ENCODE assay signal across 7 mouse cellular contexts in genomic region chr17:63402741-63403681, GRCm38 (mm10).
DNase-seq lines count a peak whose midpoint lies in the region; ATAC-seq and TF ChIP-seq lines count a peak whose summit lies in the region.

No protein-coding gene starts in this region.

- H3K36me3 ChIP-seq in midbrain, embryonic 15.5 days (replicated peaks) = no peaks in the 10 kb centered on the region
- H3K36me3 ChIP-seq in midbrain, postnatal 0 days (ENCODE audit: insufficient read depth, low read length) = no peaks in the 10 kb centered on the region
- no peaks in the 10 kb centered on the region for H3K36me3 ChIP-seq in intestine, postnatal 0 days (ENCODE audit: control insufficient read depth, insufficient read depth)

- TF ChIP-seq CTCF in midbrain, postnatal 0 days (IDR thresholded peaks at IDR 0.05) = no peak
- peak; percentile 51 for TF ChIP-seq CTCF in intestine, postnatal 0 days (IDR thresholded peaks at IDR 0.05; ENCODE audit: low read depth)

- no peak overlapping the region for H3K27ac ChIP-seq in midbrain, embryonic 15.5 days
- H3K27ac ChIP-seq in midbrain, postnatal 0 days (ENCODE audit: low read depth, low read length) = no peak overlapping the region
- H3K27ac ChIP-seq in intestine, postnatal 0 days (ENCODE audit: low read depth, low read length) = peak overlapping the region; percentile 10; the same call in 1 of the 2 replicates

- H3K4me1 ChIP-seq in midbrain, embryonic 15.5 days = peaks cover 23% of the 10 kb centered on the region
- H3K4me1 ChIP-seq in midbrain, postnatal 0 days (ENCODE audit: insufficient read depth, low read length) = no peaks in the 10 kb centered on the region
- peaks cover 15% of the 10 kb centered on the region; the same call in 1 of the 2 replicates for H3K4me1 ChIP-seq in intestine, postnatal 0 days (replicated peaks; ENCODE audit: control insufficient read depth, insufficient read depth, low read length)

- H3K4me2 ChIP-seq in midbrain, embryonic 15.5 days = no peak overlapping the region
- no peak overlapping the region for H3K4me2 ChIP-seq in midbrain, postnatal 0 days (ENCODE audit: low read depth, low read length, poor library complexity, severe bottlenecking)
- H3K4me2 ChIP-seq in intestine, postnatal 0 days (replicated peaks; ENCODE audit: low read depth) = no peak overlapping the region

- H3K27me3 ChIP-seq in midbrain, embryonic 15.5 days (replicated peaks) = no peaks in the 10 kb centered on the region
- H3K27me3 ChIP-seq in midbrain, postnatal 0 days (ENCODE audit: insufficient read depth, low read length) = no peaks in the 10 kb centered on the region
- H3K27me3 ChIP-seq in intestine, postnatal 0 days (replicated peaks; ENCODE audit: control insufficient read depth, insufficient read depth, low read length) = no peaks in the 10 kb centered on the region

- H3K9me3 ChIP-seq in midbrain, embryonic 15.5 days = no peaks in the 10 kb centered on the region
- H3K9me3 ChIP-seq in midbrain, postnatal 0 days (ENCODE audit: low read length) = no peaks in the 10 kb centered on the region
- no peaks in the 10 kb centered on the region for H3K9me3 ChIP-seq in intestine, postnatal 0 days (ENCODE audit: control insufficient read depth)

- 81% methylated on average over 13 of the region's 13 CpGs for WGBS in midbrain, embryonic 15.5 days
- WGBS in midbrain, postnatal 0 days = 79% methylated on average over 13 of the region's 13 CpGs
- 58% methylated on average over 13 of the region's 13 CpGs for WGBS in intestine, postnatal 0 days

- no peak overlapping the region for H3K4me3 ChIP-seq in midbrain, embryonic 15.5 days
- no peak overlapping the region for H3K4me3 ChIP-seq in midbrain, postnatal 0 days (ENCODE audit: low read depth, low read length)
- no peak overlapping the region for H3K4me3 ChIP-seq in intestine, postnatal 0 days (ENCODE audit: low read depth, low read length)

- H3K9ac ChIP-seq in midbrain, embryonic 15.5 days = no peak overlapping the region
- no peak overlapping the region for H3K9ac ChIP-seq in midbrain, postnatal 0 days (replicated peaks; ENCODE audit: low read length, poor library complexity, severe bottlenecking)
- H3K9ac ChIP-seq in intestine, postnatal 0 days (ENCODE audit: low read depth, low read length) = no peak overlapping the region

- ATAC-seq in midbrain, embryonic 15.5 days (replicated peaks) = 0 out of 2 replicates have a peak, but pooled peaks have one; percentile 8
- ATAC-seq in midbrain, postnatal 0 days (ENCODE audit: low FRiP score) = no peak
- ATAC-seq in intestine, postnatal 0 days = peak; percentile 92
- no peak for ATAC-seq in erythroid progenitor cell, adult 5-6 weeks (replicated peaks; ENCODE audit: low FRiP score, poor library complexity, severe bottlenecking)

- DNase-seq in midbrain, postnatal 0 days (ENCODE audit: low spot score) = no peak
- peak; percentile 62 for DNase-seq in gastrocnemius, adult 18-20 months (ENCODE audit: low spot score)
- DNase-seq in lung, postnatal 10 days = peak; percentile 29
- DNase-seq in layer of hippocampus, postnatal 14 days (ENCODE audit: low spot score in 2 of 2) = no peak

Comparison
In these comparisons a context has a peak if more than half of its experiments do, and no peak if none do; other contexts are left out.
1. ATAC-seq: peak in midbrain, embryonic 15.5 days (single experiment) and intestine, postnatal 0 days (single experiment); none in midbrain, postnatal 0 days (single experiment) and erythroid progenitor cell, adult 5-6 weeks (single experiment).
2. DNase-seq: peak in gastrocnemius, adult 18-20 months (single experiment) and lung, postnatal 10 days (single experiment); none in midbrain, postnatal 0 days (single experiment) and layer of hippocampus, postnatal 14 days (0 of 2).